Mouse (Mus musculus): ENCODE results near the gene Slc12a4. TPM values are rescaled to one million over a fixed set of nuclear protein-coding genes. Genes with fewer than 3 reads are reported as not detected.
"Not testable (repeated sequence)": the region's sequence is repeated elsewhere in the genome, so short reads cannot be mapped to it uniquely, and the experiment has no call there.

Gene Slc12a4
- 70.1 and 133 TPM in 2 replicates for total RNA-seq (2012; rRNA removed)

- in situ Hi-C loops (cut with MboI; ENCODE audit: low sequenced_read_pairs in 2 of 2, unreplicated experiment in 2 of 2): no loop called here
- Histone ChIP-seq H3K27ac (ENCODE audit: insufficient read depth, low read depth, low read length, poor library complexity, severe bottlenecking) (peak within 1 kb of the TSS; percentile 32), H3K36me3 (ENCODE audit: control insufficient read depth, insufficient read depth, low read length, poor library complexity, severe bottlenecking) (no peaks in the 10 kb centered on the region), H3K9ac (ENCODE audit: insufficient read depth, low read depth, low read length, poor library complexity, severe bottlenecking) (peak within 1 kb of the TSS; percentile 94), H3K4me3 (ENCODE audit: insufficient read depth in 1 of 2, low read depth in 1 of 2, low read length in 2 of 2, poor library complexity in 1 of 2, severe bottlenecking in 1 of 2) (peak within 1 kb of the TSS; percentile 95 to 97), H3K9me3 (ENCODE audit: control insufficient read depth, insufficient read depth, low read depth, low read length) (no peaks in the 10 kb centered on the region), H3K4me1 (ENCODE audit: control insufficient read depth in 2 of 2, insufficient read depth in 2 of 2, low read length in 2 of 2, poor library complexity in 1 of 2) (peaks cover 16 to 37% of the 10 kb centered on the region in 2 experiments; a peak in 3 of 4 replicates)
- peak; percentile 62 for DNase-seq (ENCODE audit: low read depth, low spot score)
- no peak for TF ChIP-seq CHD2 (IDR thresholded peaks at IDR 0.05; ENCODE audit: low read depth, low read length)
- TF ChIP-seq ZC3H11A (IDR thresholded peaks at IDR 0.05; ENCODE audit: borderline replicate concordance, low read depth, low read length): no peak
- no peak for TF ChIP-seq MAFK (IDR thresholded peaks at IDR 0.05; ENCODE audit: insufficient read depth, low read depth, low read length)
- no peak for TF ChIP-seq HCFC1 (IDR thresholded peaks at IDR 0.05; ENCODE audit: borderline replicate concordance, insufficient read depth, low read length)
- TF ChIP-seq ZNF384 (IDR thresholded peaks at IDR 0.05; ENCODE audit: low read depth, low read length): no peak
These were observed at the start of gene Slc12a4 for GRCm38 (mm10) chr8:105965905-105966341. Gene Slc12a4 (minus strand): TSS chr8:105966097.

GRCm38 (mm10) chr8:106012203-106012602 is 46.3 kb upstream of the Slc12a4 start:
- H3K9ac ChIP-seq (ENCODE audit: insufficient read depth, low read depth, low read length, poor library complexity, severe bottlenecking): peak overlapping the region; percentile 84; the same call in 1 of the 2 replicates

DNA sequence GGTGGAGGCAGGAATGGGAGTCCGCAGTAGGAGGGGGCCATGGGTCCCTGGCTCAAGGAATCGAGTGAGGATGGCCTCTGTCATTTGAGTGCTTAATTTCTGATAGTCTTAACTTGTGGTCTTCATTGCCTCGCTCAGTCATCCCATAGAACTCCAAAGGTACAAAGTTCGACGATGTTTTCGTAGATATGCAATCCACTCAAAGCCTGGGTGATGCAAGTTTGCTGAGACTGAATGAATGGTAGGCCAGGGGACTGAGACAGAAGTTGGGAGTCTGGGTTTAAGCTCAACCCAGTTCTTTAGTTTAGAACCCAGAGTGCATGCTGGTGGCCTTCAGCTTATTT is 45.7 kb upstream of the Slc12a4 start, which contains the start of gene Ddx28:
TSS of gene Ddx28 (minus strand) at position 240 of the 344 bp plus-strand sequence.
- DNase-seq (ENCODE audit: low read depth, low spot score): no peak
- TF ChIP-seq ZNF384 (IDR thresholded peaks at IDR 0.05; ENCODE audit: low read depth, low read length): no peak
- TF ChIP-seq MAFK (IDR thresholded peaks at IDR 0.05; ENCODE audit: insufficient read depth, low read depth, low read length): no peak
- peak within 1 kb of the TSS; percentile 84 for H3K9ac ChIP-seq (ENCODE audit: insufficient read depth, low read depth, low read length, poor library complexity, severe bottlenecking)
- peaks cover 0 to 2% of the 10 kb centered on the region in 2 experiments; a peak in 1 of 4 replicates for H3K4me1 ChIP-seq (ENCODE audit: control insufficient read depth in 2 of 2, insufficient read depth in 2 of 2, low read length in 2 of 2, poor library complexity in 1 of 2)
- in situ Hi-C loops (cut with MboI; ENCODE audit: low sequenced_read_pairs in 2 of 2, unreplicated experiment in 2 of 2): no loop called here
- H3K4me3 ChIP-seq (ENCODE audit: insufficient read depth in 1 of 2, low read depth in 1 of 2, low read length in 2 of 2, poor library complexity in 1 of 2, severe bottlenecking in 1 of 2): peak within 1 kb of the TSS; percentile 79 to 95
- no peaks in the 10 kb centered on the region for H3K9me3 ChIP-seq (ENCODE audit: control insufficient read depth, insufficient read depth, low read depth, low read length)
- no peak within 1 kb of the TSS for H3K27ac ChIP-seq (ENCODE audit: insufficient read depth, low read depth, low read length, poor library complexity, severe bottlenecking)
- peaks cover 10% of the 10 kb centered on the region; the same call in 1 of the 2 replicates for H3K36me3 ChIP-seq (ENCODE audit: control insufficient read depth, insufficient read depth, low read length, poor library complexity, severe bottlenecking)

More at GRCm38 (mm10) chr8:106012203-106012602, 46.3 kb upstream of the Slc12a4 start:
- H3K27ac ChIP-seq (ENCODE audit: insufficient read depth, low read depth, low read length, poor library complexity, severe bottlenecking); H3K4me1 ChIP-seq (ENCODE audit: control insufficient read depth in 2 of 2, insufficient read depth in 2 of 2, low read length in 2 of 2, poor library complexity in 1 of 2); in situ Hi-C loops (cut with MboI; ENCODE audit: low sequenced_read_pairs in 2 of 2, unreplicated experiment in 2 of 2); DNase-seq (ENCODE audit: low read depth, low spot score); H3K36me3 ChIP-seq (ENCODE audit: control insufficient read depth, insufficient read depth, low read length, poor library complexity, severe bottlenecking); H3K9me3 ChIP-seq (ENCODE audit: control insufficient read depth, insufficient read depth, low read depth, low read length): not testable (repeated sequence)
- peak overlapping the region; percentile 79 to 95; a peak in 3 of 4 replicates for H3K4me3 ChIP-seq (ENCODE audit: insufficient read depth in 1 of 2, low read depth in 1 of 2, low read length in 2 of 2, poor library complexity in 1 of 2, severe bottlenecking in 1 of 2)

- Histone ChIP-seq H3K4me1 (ENCODE audit: control insufficient read depth in 2 of 2, insufficient read depth in 2 of 2, low read length in 2 of 2, poor library complexity in 1 of 2) (peaks cover 0 to 2% of the 10 kb centered on the region in 2 experiments; a peak in 1 of 4 replicates), H3K9ac (ENCODE audit: insufficient read depth, low read depth, low read length, poor library complexity, severe bottlenecking) (peak overlapping the region; percentile 84), H3K4me3 (ENCODE audit: insufficient read depth in 1 of 2, low read depth in 1 of 2, low read length in 2 of 2, poor library complexity in 1 of 2, severe bottlenecking in 1 of 2) (peak overlapping the region; percentile 79 to 95), H3K27ac (ENCODE audit: insufficient read depth, low read depth, low read length, poor library complexity, severe bottlenecking) (no peak overlapping the region), H3K9me3 (ENCODE audit: control insufficient read depth, insufficient read depth, low read depth, low read length) (no peaks in the 10 kb centered on the region), H3K36me3 (ENCODE audit: control insufficient read depth, insufficient read depth, low read length, poor library complexity, severe bottlenecking) (peaks cover 8% of the 10 kb centered on the region; the same call in 1 of the 2 replicates)
- TF ChIP-seq ZNF384 (IDR thresholded peaks at IDR 0.05; ENCODE audit: low read depth, low read length): no peak
- peak; percentile 83 for TF ChIP-seq HCFC1 (IDR thresholded peaks at IDR 0.05; ENCODE audit: borderline replicate concordance, insufficient read depth, low read length)
- TF ChIP-seq MAFK (IDR thresholded peaks at IDR 0.05; ENCODE audit: insufficient read depth, low read depth, low read length): no peak
- no peak for TF ChIP-seq ZC3H11A (IDR thresholded peaks at IDR 0.05; ENCODE audit: borderline replicate concordance, low read depth, low read length)
- TF ChIP-seq CHD2 (IDR thresholded peaks at IDR 0.05; ENCODE audit: low read depth, low read length): no peak
- peak; percentile 92 for DNase-seq (ENCODE audit: low read depth, low spot score)
- in situ Hi-C loops (cut with MboI; ENCODE audit: low sequenced_read_pairs in 2 of 2, unreplicated experiment in 2 of 2): no loop called here
These were observed 45.1 kb upstream of the Slc12a4 start for GRCm38 (mm10) chr8:106010748-106011642.

GRCm38 (mm10) chr8:106007891-106008290 is 42.0 kb upstream of the Slc12a4 start:
- in situ Hi-C loops (cut with MboI; ENCODE audit: low sequenced_read_pairs in 2 of 2, unreplicated experiment in 2 of 2); H3K4me3 ChIP-seq (ENCODE audit: insufficient read depth in 1 of 2, low read depth in 1 of 2, low read length in 2 of 2, poor library complexity in 1 of 2, severe bottlenecking in 1 of 2); H3K4me1 ChIP-seq (ENCODE audit: control insufficient read depth in 2 of 2, insufficient read depth in 2 of 2, low read length in 2 of 2, poor library complexity in 1 of 2); DNase-seq (ENCODE audit: low read depth, low spot score); H3K9me3 ChIP-seq (ENCODE audit: control insufficient read depth, insufficient read depth, low read depth, low read length); H3K27ac ChIP-seq (ENCODE audit: insufficient read depth, low read depth, low read length, poor library complexity, severe bottlenecking); H3K36me3 ChIP-seq (ENCODE audit: control insufficient read depth, insufficient read depth, low read length, poor library complexity, severe bottlenecking); H3K9ac ChIP-seq (ENCODE audit: insufficient read depth, low read depth, low read length, poor library complexity, severe bottlenecking): not testable (repeated sequence)

All from ES-E14 (cell line).